Mouse (Mus musculus) heart, postnatal 0 days (tissue): Measurements from ENCODE around the gene Shq1.
A peak's percentile ranks its signal among the peaks of the same experiment; 100 is the strongest.

ENCODE experiments used
- CTCF ChIP-seq: IDR thresholded peaks from 2 replicates; pipeline ENCODE4 v1.5.1; 2016; ENCODE audit warnings: antibody characterized with exemption, control low read depth, low read depth
- EP300 ChIP-seq: IDR thresholded peaks from 2 replicates; pipeline ENCODE4 v1.6.1; 2016; ENCODE audit warnings: antibody characterized with exemption, low read depth

DNA sequence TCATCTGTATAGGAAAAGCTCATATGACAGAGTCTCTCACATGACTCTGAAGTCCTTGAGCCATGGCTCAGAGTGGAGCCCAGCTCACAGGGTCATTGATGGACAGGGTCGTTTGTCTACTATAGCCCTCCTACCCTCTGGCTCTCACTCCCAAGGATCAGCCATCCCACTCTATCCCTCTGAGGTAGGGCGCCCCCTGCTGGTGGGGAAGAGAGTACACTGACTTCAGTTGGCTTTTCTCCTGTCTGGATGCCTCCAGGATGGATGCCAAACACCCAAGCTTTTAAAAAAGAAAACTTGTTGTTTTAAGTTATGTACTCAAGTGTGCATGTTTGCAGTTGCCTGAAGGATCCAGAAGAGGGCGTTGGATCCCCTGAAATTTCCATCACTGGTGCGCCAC lies 131.3 kb downstream of the Shq1 start:
- TF ChIP-seq CTCF, result peak; percentile 41
- TF ChIP-seq EP300, result no peak
